Mouse (Mus musculus) ES-Bruce4 (cell line): ENCODE results near the gene Rad54l2.

ENCODE experiments used
- CTCF ChIP-seq: IDR thresholded peaks from one replicate; pipeline ENCODE4 v1.8.1; 2011; ENCODE audit warnings: low read depth, low read length
- POLR2A ChIP-seq: IDR thresholded peaks from one replicate; pipeline ENCODE4 v1.8.1; 2011; ENCODE audit warnings: low read length; ENCODE audit not compliant: insufficient read depth

DNA sequence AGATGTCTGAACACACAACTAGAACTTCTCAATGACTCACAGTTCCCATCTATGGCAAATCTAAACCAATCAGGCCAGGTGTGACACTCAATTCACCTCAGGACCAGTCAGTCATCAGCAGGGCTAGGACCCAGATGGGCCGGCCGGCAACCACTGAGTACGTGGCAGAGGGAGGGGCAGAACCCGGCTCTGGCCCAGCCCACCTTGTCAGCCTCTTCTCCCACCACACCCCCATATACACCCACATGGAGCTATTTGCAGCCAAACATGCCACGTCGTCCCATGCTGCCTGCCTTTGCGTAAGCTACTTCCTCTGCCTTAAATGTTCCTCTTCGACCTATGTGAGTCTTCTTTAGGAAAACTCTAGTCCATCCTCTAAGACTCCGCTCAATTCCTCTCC is 113.0 kb downstream of the Rad54l2 start:
- TF ChIP-seq CTCF: no peak
- no peak for TF ChIP-seq POLR2A
